Comparison of ENCODE assay signal across 1 mouse cellular context in genomic region chr13:23500424-23501200, GRCm38 (mm10).
TF ChIP-seq lines count a peak whose summit lies in the region.

No protein-coding gene starts in this region.

TF ChIP-seq in CH12.LX, 34 proteins besides CTCF, POLR2A, EP300 and RAD21 (continued from another document):
- no peak for TF ChIP-seq NELFE (IDR thresholded peaks at IDR 0.05; ENCODE audit: low read depth, low read length)
- TF ChIP-seq ELF1 (IDR thresholded peaks at IDR 0.05; ENCODE audit: low read depth, low read length) = peak; percentile 95
- no peak for TF ChIP-seq MXI1 (IDR thresholded peaks at IDR 0.05; ENCODE audit: low read depth, low read length)
- TF ChIP-seq CHD1 (IDR thresholded peaks at IDR 0.05; ENCODE audit: low read depth, low read length) = no peak
- TF ChIP-seq E2F4 (IDR thresholded peaks at IDR 0.05; ENCODE audit: insufficient replicate concordance, low read depth, low read length) = 0 out of 2 replicates have a peak, but pooled peaks have one; percentile 77
- no peak for TF ChIP-seq ZKSCAN1 (IDR thresholded peaks at IDR 0.05; ENCODE audit: borderline replicate concordance, low read depth, low read length)
- TF ChIP-seq GABPA (IDR thresholded peaks at IDR 0.05; ENCODE audit: insufficient replicate concordance, low read depth, low read length) = no peak
- peak; percentile 47; the same call in 1 of the 2 replicates for TF ChIP-seq KAT2A (IDR thresholded peaks at IDR 0.05; ENCODE audit: insufficient replicate concordance, low read length)
- TF ChIP-seq NRF1 (IDR thresholded peaks at IDR 0.05; ENCODE audit: low read depth, low read length) = peak; percentile 63
- no peak for TF ChIP-seq PAX5 (IDR thresholded peaks at IDR 0.05; ENCODE audit: low read length)
- 0 out of 2 replicates have a peak, but pooled peaks have one; percentile 36 for TF ChIP-seq IRF4 (IDR thresholded peaks at IDR 0.05; ENCODE audit: low read depth, low read length)
- TF ChIP-seq MAFK (IDR thresholded peaks at IDR 0.05; ENCODE audit: insufficient replicate concordance, low read length) = peak; percentile 96
TF ChIP-seq in CH12.LX: peak in this region for 9.
